Mouse (Mus musculus) MEL (cell line): ENCODE measurements around the gene Ccno.

Source experiments
- BHLHE40 ChIP-seq: IDR thresholded peaks from 2 replicates; pipeline ENCODE4 v1.6.1; 2012; ENCODE audit warnings: low read depth, mild to moderate bottlenecking, inconsistent platforms, low read length, improper control_type of control experiment, borderline replicate concordance
- EP300 ChIP-seq, 2 experiments: IDR thresholded peaks; 2 replicates each; pipeline ENCODE4 v1.6.1; 2011; ENCODE audit warnings: improper control_type of control experiment in 2 of 2, low read length in 2 of 2, low read depth in 1 of 2, mild to moderate bottlenecking in 1 of 2
- HCFC1 ChIP-seq: IDR thresholded peaks from 2 replicates; pipeline ENCODE4 v1.6.1; 2012; ENCODE audit warnings: low read depth, mild to moderate bottlenecking, inconsistent platforms, low read length, improper control_type of control experiment, moderate library complexity
- POLR2A ChIP-seq, 2 experiments: IDR thresholded peaks; 2 replicates each; pipeline ENCODE4 v1.6.1; 2011 to 2012; ENCODE audit warnings: low read length in 2 of 2, mild to moderate bottlenecking in 2 of 2, control low read depth in 1 of 2, improper control_type of control experiment in 1 of 2, low read depth in 1 of 2, moderate library complexity in 1 of 2; ENCODE audit not compliant: control insufficient read depth in 1 of 2, insufficient read depth in 1 of 2, poor library complexity in 1 of 2
- UBTF ChIP-seq: IDR thresholded peaks from 2 replicates; pipeline ENCODE4 v1.6.1; 2012; ENCODE audit warnings: low read depth, mild to moderate bottlenecking, inconsistent platforms, low read length, improper control_type of control experiment, moderate library complexity, borderline replicate concordance; ENCODE audit not compliant: insufficient read depth

DNA sequence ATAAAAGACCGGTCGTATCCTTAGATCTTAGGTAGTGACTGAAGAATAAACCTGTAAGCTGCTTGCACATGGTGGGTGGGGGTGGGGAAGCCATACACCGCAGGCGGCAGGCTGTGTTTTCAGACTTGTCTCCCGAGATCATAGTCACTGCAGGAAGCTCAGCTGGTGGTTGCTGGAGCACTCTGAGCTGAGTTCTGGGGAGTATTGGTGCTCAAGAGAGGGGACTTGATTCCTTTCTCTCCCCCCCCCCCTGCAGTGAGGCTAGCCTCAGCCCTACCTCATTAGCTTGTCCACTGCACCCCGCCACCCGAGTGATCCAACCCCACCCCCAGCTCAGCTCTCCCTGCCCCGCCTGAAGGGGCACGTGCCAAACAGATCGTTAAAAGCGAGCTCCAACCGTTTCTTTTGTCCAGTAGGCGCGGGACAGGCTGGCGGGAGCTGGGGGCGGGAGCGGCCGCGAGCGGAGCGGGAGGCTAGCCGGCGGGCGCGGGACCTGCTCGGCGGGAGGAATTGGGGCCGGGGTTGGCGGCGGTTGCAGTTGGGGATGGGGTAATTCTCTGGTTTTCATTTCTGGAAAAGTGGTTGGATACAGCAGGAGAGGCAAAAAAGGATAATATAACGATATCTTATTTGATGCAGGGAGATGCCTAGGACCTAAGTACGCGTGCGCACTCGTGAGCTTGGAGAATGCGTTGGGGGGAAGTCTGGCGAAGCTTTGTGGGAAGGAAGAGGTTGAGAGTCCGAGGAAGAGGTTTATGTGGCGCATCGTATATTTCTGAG, 44.4 kb downstream of the Ccno start:
- no peak for TF ChIP-seq HCFC1
- TF ChIP-seq EP300 (IDR thresholded peaks at IDR 0.05; ENCODE audit: low read depth in 1 of 2, low read length in 2 of 2): no peak
- TF ChIP-seq BHLHE40: no peak
- no peak for TF ChIP-seq UBTF
- TF ChIP-seq POLR2A (IDR thresholded peaks at IDR 0.05; ENCODE audit: control insufficient read depth in 1 of 2, insufficient read depth in 1 of 2, low read depth in 1 of 2, low read length in 2 of 2, poor library complexity in 1 of 2): no peak
